Mouse (Mus musculus): ENCODE measurements around the gene Kcnj6. TPM values are rescaled to one million over a fixed set of nuclear protein-coding genes. Genes with fewer than 3 reads are reported as not detected.
A peak's percentile ranks its signal among the peaks of the same experiment; 100 is the strongest.

Kcnj6 gene
- polyA plus RNA-seq, 1 experiment: not detected

DNA sequence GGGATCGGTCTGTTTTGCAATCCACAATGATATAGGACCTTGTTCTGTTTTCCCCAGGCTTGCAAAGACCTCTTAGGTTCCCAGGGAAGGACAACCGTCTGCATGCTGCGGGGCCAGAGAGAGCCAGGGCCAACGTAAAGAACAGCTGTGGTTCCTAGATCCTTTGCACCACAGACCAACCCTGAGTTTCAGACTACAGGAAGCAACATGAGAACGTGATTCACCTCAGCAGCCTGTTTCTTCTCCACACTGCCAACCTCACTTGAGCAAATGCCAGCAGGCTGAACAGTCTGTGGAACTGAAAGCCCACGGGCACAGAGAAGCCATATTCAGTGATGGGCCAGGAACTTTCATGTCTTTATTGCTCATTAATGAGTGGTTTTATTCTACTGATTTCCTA, 241.1 kb downstream of the Kcnj6 start:
- peak overlapping the region; percentile 13 for H3K4me2 ChIP-seq (ENCODE audit: low read depth)
- H3K27me3 ChIP-seq (ENCODE audit: control insufficient read depth, insufficient read depth, insufficient read length): peaks cover 20% of the 10 kb centered on the region
- no peaks in the 10 kb centered on the region for H3K79me2 ChIP-seq (ENCODE audit: control insufficient read depth, insufficient read depth)
- TF ChIP-seq USF1 (IDR thresholded peaks at IDR 0.05; ENCODE audit: low read depth) (no peak), MYOG (IDR thresholded peaks at IDR 0.05; ENCODE audit: control insufficient read depth in 1 of 3, insufficient read depth in 1 of 3, insufficient read length in 2 of 3, low read depth in 2 of 3) (peak in 2 of 3 experiments; percentile 41 to 66), SRF (IDR thresholded peaks at IDR 0.05; ENCODE audit: control insufficient read depth, insufficient read length, low read depth) (no peak), POLR2AphosphoS2 (IDR thresholded peaks at IDR 0.05; ENCODE audit: insufficient read length, low read depth) (no peak), MYOD1 (IDR thresholded peaks at IDR 0.05; ENCODE audit: control insufficient read depth in 1 of 3, insufficient read length in 2 of 3, low read depth in 2 of 3) (peak in 2 of 3 experiments; percentile 29 to 75), TCF3 (IDR thresholded peaks at IDR 0.05; ENCODE audit: insufficient read length, low read depth) (no peak), E2F4 (IDR thresholded peaks at IDR 0.05; ENCODE audit: insufficient read depth) (no peak)
- no peak overlapping the region for H3ac ChIP-seq (ENCODE audit: control insufficient read depth, insufficient read length)
- H3K4me3 ChIP-seq: no peak overlapping the region
- H3K36me3 ChIP-seq (ENCODE audit: control insufficient read depth, insufficient read depth): no peaks in the 10 kb centered on the region

- Histone ChIP-seq H3K4me3 (no peak overlapping the region), H3K36me3 (ENCODE audit: control insufficient read depth, insufficient read depth) (no peaks in the 10 kb centered on the region), H3K79me2 (ENCODE audit: control insufficient read depth, insufficient read depth) (no peaks in the 10 kb centered on the region), H3K27me3 (ENCODE audit: control insufficient read depth, insufficient read depth, insufficient read length) (peaks cover 38% of the 10 kb centered on the region), H3K4me2 (ENCODE audit: low read depth) (no peak overlapping the region), H3ac (ENCODE audit: control insufficient read depth, insufficient read length) (no peak overlapping the region)
- TF ChIP-seq SRF (IDR thresholded peaks at IDR 0.05; ENCODE audit: control insufficient read depth, insufficient read length, low read depth): no peak
- no peak for TF ChIP-seq REST (IDR thresholded peaks at IDR 0.05; ENCODE audit: insufficient read depth, insufficient read length)
These were observed 244.0 kb downstream of the Kcnj6 start for GRCm38 (mm10) chr16:94753453-94753852.

DNA sequence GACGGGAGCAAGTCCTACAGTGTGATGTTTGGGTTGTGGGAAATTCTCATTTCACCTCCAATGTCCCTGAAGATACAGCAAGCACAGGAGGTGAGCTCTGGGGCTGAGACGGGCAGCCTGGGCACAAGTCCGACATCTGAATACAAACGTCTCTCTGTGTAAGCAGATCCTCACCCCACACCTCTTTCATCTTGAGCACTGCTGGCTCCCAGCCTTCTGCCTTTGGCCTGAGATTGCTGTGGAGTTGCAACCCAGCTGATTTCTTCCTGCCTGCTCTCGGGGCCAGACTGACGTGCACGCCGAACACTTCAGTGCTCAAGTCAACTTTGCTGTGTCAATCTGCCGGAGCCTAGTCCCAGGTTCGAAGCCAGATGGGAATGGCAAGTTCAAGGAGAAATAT, 244.7 kb downstream of the Kcnj6 start:
- no peak overlapping the region for H3K4me3 ChIP-seq
- TF ChIP-seq MAX (IDR thresholded peaks at IDR 0.05; ENCODE audit: low read depth) (no peak), MYOG (IDR thresholded peaks at IDR 0.05; ENCODE audit: control insufficient read depth in 1 of 3, insufficient read depth in 1 of 3, insufficient read length in 2 of 3, low read depth in 2 of 3) (no peak), E2F4 (IDR thresholded peaks at IDR 0.05; ENCODE audit: insufficient read depth) (no peak), USF1 (IDR thresholded peaks at IDR 0.05; ENCODE audit: low read depth) (no peak), POLR2A (IDR thresholded peaks at IDR 0.05; ENCODE audit: insufficient read length, low read depth) (no peak), CEBPB (IDR thresholded peaks at IDR 0.05; ENCODE audit: insufficient read depth, poor library complexity, severe bottlenecking) (no peak), SRF (IDR thresholded peaks at IDR 0.05; ENCODE audit: control insufficient read depth, insufficient read length, low read depth) (no peak), POLR2AphosphoS2 (IDR thresholded peaks at IDR 0.05; ENCODE audit: insufficient read length, low read depth) (no peak), REST (IDR thresholded peaks at IDR 0.05; ENCODE audit: insufficient read depth, insufficient read length) (no peak), TCF3 (IDR thresholded peaks at IDR 0.05; ENCODE audit: insufficient read length, low read depth) (no peak), TCF12 (IDR thresholded peaks at IDR 0.05; ENCODE audit: insufficient read depth, poor library complexity, severe bottlenecking) (no peak), MYOD1 (IDR thresholded peaks at IDR 0.05; ENCODE audit: control insufficient read depth in 1 of 3, insufficient read length in 2 of 3, low read depth in 2 of 3) (no peak)
- no peak overlapping the region for H3K4me2 ChIP-seq (ENCODE audit: low read depth)
- no peaks in the 10 kb centered on the region for H3K79me2 ChIP-seq (ENCODE audit: control insufficient read depth, insufficient read depth)
- no peaks in the 10 kb centered on the region for H3K36me3 ChIP-seq (ENCODE audit: control insufficient read depth, insufficient read depth)
- H3K27me3 ChIP-seq (ENCODE audit: control insufficient read depth, insufficient read depth, insufficient read length): peaks cover 40% of the 10 kb centered on the region
- no peak overlapping the region for H3ac ChIP-seq (ENCODE audit: control insufficient read depth, insufficient read length)

DNA sequence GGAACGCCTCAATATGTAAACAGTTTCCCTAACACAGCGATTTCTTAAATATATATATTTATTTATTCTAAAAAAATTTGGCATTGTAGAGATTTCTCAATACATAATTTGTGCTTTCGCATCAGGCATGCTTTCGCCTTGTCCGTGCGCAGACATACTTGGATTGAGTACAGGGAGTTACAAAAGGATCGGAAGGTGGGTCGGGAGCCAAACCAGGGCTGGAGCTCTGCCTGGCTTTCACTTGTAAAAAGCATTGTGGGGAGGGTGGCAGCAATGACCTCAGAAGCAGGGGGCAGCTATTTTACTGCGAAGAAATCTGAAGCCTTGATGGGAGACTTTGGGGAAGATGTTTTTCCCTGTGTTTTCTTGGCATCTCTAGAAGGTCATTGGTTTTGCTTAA, 252.5 kb downstream of the Kcnj6 start:
- Histone ChIP-seq H3K36me3 (ENCODE audit: control insufficient read depth, insufficient read depth) (no peaks in the 10 kb centered on the region), H3K79me2 (ENCODE audit: control insufficient read depth, insufficient read depth) (no peaks in the 10 kb centered on the region), H3K27me3 (ENCODE audit: control insufficient read depth, insufficient read depth, insufficient read length) (peaks cover 20% of the 10 kb centered on the region), H3K4me3 (no peak overlapping the region), H3ac (ENCODE audit: control insufficient read depth, insufficient read length) (no peak overlapping the region), H3K4me2 (ENCODE audit: low read depth) (no peak overlapping the region)
- TF ChIP-seq CEBPB (IDR thresholded peaks at IDR 0.05; ENCODE audit: insufficient read depth, poor library complexity, severe bottlenecking): no peak
- no peak for TF ChIP-seq REST (IDR thresholded peaks at IDR 0.05; ENCODE audit: insufficient read depth, insufficient read length)
- no peak for TF ChIP-seq POLR2A (IDR thresholded peaks at IDR 0.05; ENCODE audit: insufficient read length, low read depth)
- TF ChIP-seq MYOD1 (IDR thresholded peaks at IDR 0.05; ENCODE audit: control insufficient read depth in 1 of 3, insufficient read length in 2 of 3, low read depth in 2 of 3): no peak
- no peak for TF ChIP-seq MYOG (IDR thresholded peaks at IDR 0.05; ENCODE audit: control insufficient read depth in 1 of 3, insufficient read depth in 1 of 3, insufficient read length in 2 of 3, low read depth in 2 of 3)
- no peak for TF ChIP-seq TCF12 (IDR thresholded peaks at IDR 0.05; ENCODE audit: insufficient read depth, poor library complexity, severe bottlenecking)
- no peak for TF ChIP-seq E2F4 (IDR thresholded peaks at IDR 0.05; ENCODE audit: insufficient read depth)
- no peak for TF ChIP-seq TCF3 (IDR thresholded peaks at IDR 0.05; ENCODE audit: insufficient read length, low read depth)
- TF ChIP-seq POLR2AphosphoS2 (IDR thresholded peaks at IDR 0.05; ENCODE audit: insufficient read length, low read depth): no peak
- no peak for TF ChIP-seq SRF (IDR thresholded peaks at IDR 0.05; ENCODE audit: control insufficient read depth, insufficient read length, low read depth)
- no peak for TF ChIP-seq USF1 (IDR thresholded peaks at IDR 0.05; ENCODE audit: low read depth)
- no peak for TF ChIP-seq MAX (IDR thresholded peaks at IDR 0.05; ENCODE audit: low read depth)

- TF ChIP-seq USF1 (IDR thresholded peaks at IDR 0.05; ENCODE audit: low read depth) (no peak), SRF (IDR thresholded peaks at IDR 0.05; ENCODE audit: control insufficient read depth, insufficient read length, low read depth) (no peak), E2F4 (IDR thresholded peaks at IDR 0.05; ENCODE audit: insufficient read depth) (no peak), TCF3 (IDR thresholded peaks at IDR 0.05; ENCODE audit: insufficient read length, low read depth) (no peak), MYOG (IDR thresholded peaks at IDR 0.05; ENCODE audit: control insufficient read depth in 1 of 3, insufficient read depth in 1 of 3, insufficient read length in 2 of 3, low read depth in 2 of 3) (no peak), POLR2AphosphoS2 (IDR thresholded peaks at IDR 0.05; ENCODE audit: insufficient read length, low read depth) (no peak), TCF12 (IDR thresholded peaks at IDR 0.05; ENCODE audit: insufficient read depth, poor library complexity, severe bottlenecking) (no peak), MYOD1 (IDR thresholded peaks at IDR 0.05; ENCODE audit: control insufficient read depth in 1 of 3, insufficient read length in 2 of 3, low read depth in 2 of 3) (no peak), CEBPB (IDR thresholded peaks at IDR 0.05; ENCODE audit: insufficient read depth, poor library complexity, severe bottlenecking) (no peak), POLR2A (IDR thresholded peaks at IDR 0.05; ENCODE audit: insufficient read length, low read depth) (no peak), MAX (IDR thresholded peaks at IDR 0.05; ENCODE audit: low read depth) (no peak), REST (IDR thresholded peaks at IDR 0.05; ENCODE audit: insufficient read depth, insufficient read length) (no peak)
- Histone ChIP-seq H3K36me3 (ENCODE audit: control insufficient read depth, insufficient read depth) (no peaks in the 10 kb centered on the region), H3K79me2 (ENCODE audit: control insufficient read depth, insufficient read depth) (no peaks in the 10 kb centered on the region), H3K4me3 (no peak overlapping the region), H3K27me3 (ENCODE audit: control insufficient read depth, insufficient read depth, insufficient read length) (peaks cover 17% of the 10 kb centered on the region), H3ac (ENCODE audit: control insufficient read depth, insufficient read length) (no peak overlapping the region), H3K4me2 (ENCODE audit: low read depth) (peak overlapping the region; percentile 59)
These were observed 253.5 kb downstream of the Kcnj6 start for GRCm38 (mm10) chr16:94743853-94744501.

All from myocyte (in vitro differentiated cells).